Mouse (Mus musculus) midbrain, postnatal 0 days (tissue): ENCODE data around the gene Slit3. TPM values are rescaled to one million over a fixed set of nuclear protein-coding genes. Genes with fewer than 3 reads are reported as not detected.

Experiments used
- ATAC-seq: fragments of 200-750 bp; cut with Nextera tagmentation; 2 replicates; pipeline ENCODE4 v1.8.0; 2017; ENCODE audit warnings: moderate number of reproducible peaks, mild to moderate bottlenecking, moderate TSS enrichment, moderate library complexity; ENCODE audit not compliant: low FRiP score
- DNase-seq: peaks from one replicate; pipeline ENCODE4 v3.0.0-alpha.2; 2015; ENCODE audit warnings: low spot score
- H3K27ac ChIP-seq: fragments of 300-500 bp; sonication (generic); 2 replicates; pipeline ENCODE4 v1.5.1; 2014; ENCODE audit warnings: low read depth, mild to moderate bottlenecking, low read length, mixed read lengths
- H3K27me3 ChIP-seq: fragments of 300-500 bp; sonication (generic); 2 replicates; pipeline ENCODE4 v1.6.1; 2014; ENCODE audit warnings: low read length, control low read depth, mixed read lengths; ENCODE audit not compliant: insufficient read depth
- H3K36me3 ChIP-seq: fragments of 300-500 bp; sonication (generic); 2 replicates; pipeline ENCODE4 v1.6.1; 2014; ENCODE audit warnings: low read length, control low read depth, mixed read lengths; ENCODE audit not compliant: insufficient read depth
- H3K4me1 ChIP-seq: fragments of 300-500 bp; sonication (generic); 2 replicates; pipeline ENCODE4 v1.6.1; 2014; ENCODE audit warnings: mild to moderate bottlenecking, control low read depth, antibody characterized with exemption, low read length, mixed read lengths; ENCODE audit not compliant: insufficient read depth
- H3K4me2 ChIP-seq: fragments of 300-500 bp; sonication (generic); 2 replicates; pipeline ENCODE4 v1.6.1; 2014; ENCODE audit warnings: low read depth, mild to moderate bottlenecking, low read length, mixed read lengths; ENCODE audit not compliant: poor library complexity, severe bottlenecking
- H3K4me3 ChIP-seq: fragments of 300-500 bp; sonication (generic); 2 replicates; pipeline ENCODE4 v1.5.1; 2014; ENCODE audit warnings: low read depth, mild to moderate bottlenecking, low read length, moderate library complexity
- H3K9ac ChIP-seq: fragments of 300-500 bp; sonication (generic); replicated peaks from 2 replicates; pipeline ENCODE4 v1.6.1; 2014; ENCODE audit warnings: mild to moderate bottlenecking, low read length, moderate library complexity, mixed read lengths; ENCODE audit not compliant: poor library complexity, severe bottlenecking
- H3K9me3 ChIP-seq: fragments of 300-500 bp; sonication (generic); 2 replicates; pipeline ENCODE4 v1.6.1; 2016; ENCODE audit warnings: low read length, control low read depth
- CTCF ChIP-seq: IDR thresholded peaks from 2 replicates; pipeline ENCODE4 v1.5.1; 2016; ENCODE audit warnings: antibody characterized with exemption, mild to moderate bottlenecking
- WGBS: fragments of 180-500 bp; shearing (Covaris S2); extraction: QIAGEN DNeasy Blood & Tissue Kit; methylation state at CpG from one replicate; pipeline ENCODE4 v1.1.7; 2014; 5-methylcytosine and 5-hydroxymethylcytosine counted together
- polyA plus RNA-seq: library from polyadenylated mRNA; unstranded; fragments of >200 nt; fragmentation: Nextera tagmentation; extraction: Ambion mirVana; gene quantifications from 2 replicates; pipeline ENCODE4 v1.2.1, GENCODE M21; 2015
- total RNA-seq: library from RNA; depleted of rRNA; stranded (reverse); fragments of >200 nt; gene quantifications from 2 replicates; pipeline ENCODE4 v1.2.3, GENCODE M21; 2014

Slit3 gene
- total and polyA plus RNA-seq, 2 experiments from 2014 or later: 3.6 to 7.7 TPM

DNA sequence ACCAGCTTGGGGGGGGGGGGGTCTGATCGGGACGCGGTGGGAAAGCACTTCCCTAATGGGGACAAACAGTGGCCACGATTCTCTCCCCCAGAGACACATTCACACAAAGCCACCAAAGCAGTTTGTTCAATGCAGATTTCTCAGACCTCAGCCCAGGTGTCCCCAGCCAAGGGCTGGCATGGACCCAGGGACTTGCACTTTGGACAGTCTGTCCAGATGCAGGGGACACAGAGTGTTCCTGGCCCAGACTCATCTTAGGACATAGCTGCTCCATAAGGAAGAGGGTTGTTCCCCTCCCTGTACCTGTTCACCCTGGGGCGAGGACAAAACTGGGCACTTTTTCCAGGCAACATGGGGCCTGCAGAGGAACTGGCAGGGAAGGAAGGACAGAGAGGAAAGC, 577.9 kb downstream of the Slit3 start:
- Histone ChIP-seq H3K27ac (no peak overlapping the region), H3K4me3 (no peak overlapping the region), H3K27me3 (no peaks in the 10 kb centered on the region), H3K9ac (no peak overlapping the region), H3K36me3 (no peaks in the 10 kb centered on the region), H3K4me1 (no peaks in the 10 kb centered on the region), H3K9me3 (no peaks in the 10 kb centered on the region), H3K4me2 (no peak overlapping the region)
- WGBS: 98% methylated on average over 5 of the region's 5 CpGs
- ATAC-seq: no peak
- TF ChIP-seq CTCF: no peak
- DNase-seq: no peak

DNA sequence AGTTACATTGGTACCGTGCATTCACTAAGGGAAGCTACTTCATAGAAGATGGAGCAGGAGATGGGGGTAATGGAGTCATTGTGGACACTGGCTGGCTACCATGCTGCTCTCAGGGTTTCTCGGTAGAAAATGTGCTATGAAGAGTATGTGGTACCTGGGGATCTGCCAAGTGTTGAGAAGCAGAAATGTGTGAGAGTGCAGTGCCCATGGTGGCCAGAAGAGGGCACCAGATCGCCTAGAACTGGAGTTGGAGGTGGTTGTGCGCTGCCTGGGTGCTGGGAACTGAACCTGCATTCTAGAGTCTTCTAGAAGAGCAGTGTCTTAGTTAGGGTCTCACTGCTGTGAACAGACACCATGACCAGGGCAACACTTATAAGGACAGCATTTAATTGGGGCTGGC, 582.4 kb downstream of the Slit3 start:
- Histone ChIP-seq H3K4me1 (no peaks in the 10 kb centered on the region), H3K27ac (no peak overlapping the region), H3K9ac (no peak overlapping the region), H3K27me3 (no peaks in the 10 kb centered on the region), H3K4me2 (no peak overlapping the region), H3K36me3 (no peaks in the 10 kb centered on the region), H3K9me3 (no peaks in the 10 kb centered on the region), H3K4me3 (no peak overlapping the region)
- no peak for DNase-seq
- no peak for ATAC-seq
- 70% methylated on average over 4 of the region's 4 CpGs for WGBS
- TF ChIP-seq CTCF: peak; percentile 52

DNA sequence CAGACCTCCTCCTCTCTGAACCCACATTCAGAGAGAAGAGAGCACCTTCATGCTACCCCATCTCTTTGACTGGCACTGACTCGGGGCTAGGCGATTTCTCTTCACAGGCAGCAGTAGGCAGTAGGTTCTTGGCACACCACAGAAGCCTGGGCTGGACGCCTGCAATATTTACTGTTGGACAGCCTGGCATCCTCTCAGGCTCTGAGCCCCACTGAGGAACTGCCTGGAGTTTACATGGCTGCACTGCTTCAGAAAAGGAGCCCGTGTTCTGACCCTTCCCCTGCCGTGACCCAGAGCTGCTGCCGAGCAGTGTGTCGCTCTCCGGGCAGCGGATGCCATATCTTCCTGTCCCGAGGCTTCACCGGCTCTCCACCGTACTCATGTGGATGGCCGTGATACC, 583.4 kb downstream of the Slit3 start:
- ATAC-seq (no peak), DNase-seq (no peak)
- Histone ChIP-seq H3K4me3 (no peak overlapping the region), H3K36me3 (no peaks in the 10 kb centered on the region), H3K4me1 (no peaks in the 10 kb centered on the region), H3K27ac (no peak overlapping the region), H3K9me3 (no peaks in the 10 kb centered on the region), H3K4me2 (no peak overlapping the region), H3K27me3 (no peaks in the 10 kb centered on the region), H3K9ac (no peak overlapping the region)
- TF ChIP-seq CTCF: no peak
- 96% methylated on average over 13 of the region's 13 CpGs for WGBS

DNA sequence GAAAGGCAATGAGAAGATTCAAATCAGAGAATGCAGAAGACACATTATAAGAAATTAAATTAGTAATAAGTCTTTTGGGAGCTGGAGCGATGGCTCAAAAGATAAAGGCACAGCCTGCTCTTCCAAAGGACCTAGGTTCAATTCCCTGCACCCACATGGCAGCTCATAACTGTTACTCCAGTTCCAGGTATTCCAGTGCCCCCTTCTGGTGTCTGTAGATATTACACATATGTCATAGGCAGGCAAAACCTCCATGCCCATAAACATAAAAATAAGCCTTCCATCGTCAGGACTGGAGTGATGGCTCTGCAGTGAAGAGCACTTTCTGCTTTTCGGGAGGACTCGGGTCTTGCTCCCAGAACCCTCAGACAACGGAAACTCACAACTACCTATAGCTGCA, 583.9 kb downstream of the Slit3 start:
- Histone ChIP-seq H3K27ac (no peak overlapping the region), H3K4me3 (no peak overlapping the region), H3K9ac (no peak overlapping the region), H3K4me1 (no peaks in the 10 kb centered on the region), H3K9me3 (no peaks in the 10 kb centered on the region), H3K27me3 (no peaks in the 10 kb centered on the region), H3K4me2 (no peak overlapping the region), H3K36me3 (no peaks in the 10 kb centered on the region)
- DNase-seq: no peak
- ATAC-seq: no peak
- peak; percentile 21; the same call in 1 of the 2 replicates for TF ChIP-seq CTCF
- 94% methylated on average over 5 of the region's 5 CpGs for WGBS

DNA sequence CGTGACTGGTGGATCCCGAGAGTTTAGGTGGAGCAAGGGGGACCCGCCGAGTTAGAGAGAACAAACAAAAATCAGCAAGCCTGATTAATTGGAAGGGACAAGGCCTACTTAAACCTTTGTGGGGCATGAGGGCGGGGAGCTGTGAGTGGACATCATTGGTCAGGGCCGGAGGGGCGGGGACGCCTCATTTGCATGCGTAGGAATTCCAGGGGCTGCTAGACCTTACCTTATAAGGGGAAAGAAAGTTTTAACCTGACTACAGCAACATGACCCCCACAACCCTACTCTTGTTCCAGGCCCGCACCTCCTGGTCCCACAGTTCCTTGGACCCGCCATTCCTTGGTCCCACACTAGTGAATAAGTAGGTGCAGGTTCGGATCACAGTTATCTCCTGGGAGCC, 586.4 kb downstream of the Slit3 start:
- DNase-seq: no peak
- Histone ChIP-seq H3K4me2 (no peak overlapping the region), H3K4me3 (no peak overlapping the region), H3K9ac (no peak overlapping the region), H3K27ac (no peak overlapping the region), H3K27me3 (no peaks in the 10 kb centered on the region), H3K36me3 (no peaks in the 10 kb centered on the region), H3K4me1 (no peaks in the 10 kb centered on the region), H3K9me3 (no peaks in the 10 kb centered on the region)
- TF ChIP-seq CTCF: no peak
- WGBS: 95% methylated on average over 12 of the region's 12 CpGs
- ATAC-seq: no peak

DNA sequence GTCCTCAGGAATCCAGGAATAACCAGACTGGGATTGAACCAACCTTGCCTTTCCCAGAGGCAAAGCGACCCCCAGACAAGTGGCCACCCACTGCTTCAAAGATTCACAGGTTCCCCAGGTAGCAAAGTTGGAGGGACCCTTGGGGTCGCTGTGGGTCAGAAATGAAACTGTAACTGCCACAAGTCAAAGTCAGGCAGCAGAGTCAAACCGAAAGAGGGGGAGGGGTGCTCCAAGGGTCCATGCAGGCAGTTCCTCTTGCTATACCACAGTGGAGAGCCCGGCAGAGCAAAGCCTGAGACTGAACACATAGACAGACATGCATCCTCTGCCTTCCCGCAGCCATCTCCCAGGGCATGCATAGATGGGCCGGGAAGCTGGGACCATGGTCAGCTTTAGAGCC, 590.3 kb downstream of the Slit3 start:
- H3K9ac ChIP-seq: no peak overlapping the region
- 92% methylated on average over 6 of the region's 6 CpGs for WGBS
- no peaks in the 10 kb centered on the region for H3K36me3 ChIP-seq
- H3K27me3 ChIP-seq: no peaks in the 10 kb centered on the region
- no peak for DNase-seq
- no peak for TF ChIP-seq CTCF
- no peak for ATAC-seq
- H3K9me3 ChIP-seq: no peaks in the 10 kb centered on the region
- H3K27ac ChIP-seq: no peak overlapping the region
- no peak overlapping the region for H3K4me2 ChIP-seq
- no peak overlapping the region for H3K4me3 ChIP-seq
- H3K4me1 ChIP-seq: no peaks in the 10 kb centered on the region
